Mouse (Mus musculus) mouse trophoblast stem cell (cell line): ENCODE data around the gene Nacc2.

ENCODE experiments used
- in situ Hi-C, 2 experiments: fragments of 300-500 bp; cut with MseI, MboI; formaldehyde crosslinking; loops; 2 replicates in 1 of 2; 3 replicates in 1 of 2; pipeline ENCODE4 v1.15.1; 2025

Nacc2 gene

DNA sequence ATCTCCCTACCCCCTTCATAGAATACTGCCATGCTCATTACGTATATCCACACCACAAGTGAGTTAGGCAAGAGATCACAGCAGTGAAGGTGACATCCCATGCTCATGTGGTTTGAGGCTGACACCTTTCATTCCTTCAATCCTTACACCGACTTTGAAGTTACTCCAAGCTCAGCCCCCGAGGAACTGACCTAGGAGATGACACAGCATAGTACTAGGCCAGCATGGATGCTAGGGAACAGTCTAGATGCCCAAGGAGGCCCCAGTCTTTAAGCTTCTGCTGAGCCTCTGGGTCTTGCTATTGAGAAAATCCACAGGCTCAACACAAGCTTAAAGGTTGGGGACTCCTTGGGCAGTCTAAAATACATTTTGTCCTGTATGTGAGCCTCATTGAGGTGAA lies 103.1 kb downstream of the Nacc2 start:
- in situ Hi-C loops: loop anchor here in 1 of 2 experiments (10.0 kb wide), 1 partner anchor 125 kb away; no protein-coding TSS in a partner anchor

DNA sequence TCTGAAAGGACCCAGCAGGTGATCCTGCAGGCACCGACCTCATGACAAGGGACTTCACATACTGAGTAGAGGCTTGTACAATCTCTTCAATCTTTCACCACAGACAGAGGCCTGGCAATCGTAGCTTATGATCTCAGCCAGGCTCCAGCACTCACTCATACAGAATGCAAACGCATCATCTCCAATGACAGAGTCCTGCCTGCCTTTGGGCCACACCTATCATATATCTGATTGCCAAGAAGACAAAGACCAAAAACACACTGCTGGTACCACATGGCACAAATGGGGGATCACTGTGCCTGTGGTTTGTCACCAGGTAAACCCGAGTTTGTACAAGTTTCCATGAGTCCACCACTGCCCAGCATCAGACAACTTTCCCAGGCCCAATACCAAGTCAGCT lies 105.7 kb downstream of the Nacc2 start:
- in situ Hi-C loops: no loop called here

GRCm38 (mm10) chr2:26013674-26014073 lies 109.3 kb downstream of the Nacc2 start:
- in situ Hi-C loops: no loop called here

GRCm38 (mm10) chr2:26011420-26011819 lies 111.6 kb downstream of the Nacc2 start:
- in situ Hi-C loops: no loop called here
